Mouse (Mus musculus) forebrain, embryonic 11.5 days (tissue): ENCODE data around the gene Gm44502. TPM values are rescaled to one million over a fixed set of nuclear protein-coding genes. Genes with fewer than 3 reads are reported as not detected.
A peak's percentile ranks its signal among the peaks of the same experiment; 100 is the strongest.

ENCODE experiments used
- ATAC-seq: fragments of 200-750 bp; cut with Nextera tagmentation; replicated peaks from 2 replicates; pipeline ENCODE4 v1.8.0; 2017; ENCODE audit warnings: moderate TSS enrichment; ENCODE audit not compliant: low FRiP score
- DNase-seq: peaks from one replicate; pipeline ENCODE4 v3.0.0-alpha.2; 2017; ENCODE audit warnings: low spot score
- H3K27ac ChIP-seq: fragments of 300-500 bp; sonication (generic); 2 replicates; pipeline ENCODE4 v1.5.1; 2014; ENCODE audit warnings: low read depth, low read length
- H3K27me3 ChIP-seq: fragments of 300-500 bp; sonication (generic); 2 replicates; pipeline ENCODE4 v1.6.1; 2014; ENCODE audit warnings: mild to moderate bottlenecking, low read length, mixed read lengths; ENCODE audit not compliant: control insufficient read depth, insufficient read depth
- H3K36me3 ChIP-seq: fragments of 300-500 bp; sonication (generic); 2 replicates; pipeline ENCODE4 v1.6.1; 2014; ENCODE audit warnings: mild to moderate bottlenecking, low read length, moderate library complexity, mixed read lengths; ENCODE audit not compliant: control insufficient read depth, insufficient read depth
- H3K4me1 ChIP-seq: fragments of 300-500 bp; sonication (generic); replicated peaks from 2 replicates; pipeline ENCODE4 v1.6.1; 2014; ENCODE audit warnings: low read length, mixed read lengths; ENCODE audit not compliant: control insufficient read depth, insufficient read depth
- H3K4me2 ChIP-seq: fragments of 300-500 bp; sonication (generic); 2 replicates; pipeline ENCODE4 v1.6.1; 2014; ENCODE audit warnings: low read depth, mild to moderate bottlenecking, low read length, moderate library complexity, mixed read lengths; ENCODE audit not compliant: severe bottlenecking
- H3K4me3 ChIP-seq: fragments of 300-500 bp; sonication (generic); 2 replicates; pipeline ENCODE4 v1.5.1; 2014; ENCODE audit warnings: low read depth, low read length
- H3K9ac ChIP-seq: fragments of 300-500 bp; sonication (generic); 2 replicates; pipeline ENCODE4 v1.6.1; 2014; ENCODE audit warnings: low read length
- H3K9me3 ChIP-seq: fragments of 300-500 bp; sonication (generic); 2 replicates; pipeline ENCODE4 v1.6.1; 2016; ENCODE audit warnings: low read length, mixed read lengths; ENCODE audit not compliant: control insufficient read depth
- WGBS: fragments of 180-500 bp; shearing (Covaris S2); extraction: QIAGEN DNeasy Blood & Tissue Kit; methylation state at CpG from one replicate; pipeline ENCODE4 v1.1.7; 2014; 5-methylcytosine and 5-hydroxymethylcytosine counted together
- polyA plus RNA-seq: library from polyadenylated mRNA; unstranded; fragments of >200 nt; fragmentation: Nextera tagmentation; extraction: Ambion mirVana; gene quantifications from 2 replicates; pipeline ENCODE4 v1.2.1, GENCODE M21; 2014

Gm44502 gene
- polyA plus RNA-seq, 1 experiment from 2014 or later, result not detected

DNA sequence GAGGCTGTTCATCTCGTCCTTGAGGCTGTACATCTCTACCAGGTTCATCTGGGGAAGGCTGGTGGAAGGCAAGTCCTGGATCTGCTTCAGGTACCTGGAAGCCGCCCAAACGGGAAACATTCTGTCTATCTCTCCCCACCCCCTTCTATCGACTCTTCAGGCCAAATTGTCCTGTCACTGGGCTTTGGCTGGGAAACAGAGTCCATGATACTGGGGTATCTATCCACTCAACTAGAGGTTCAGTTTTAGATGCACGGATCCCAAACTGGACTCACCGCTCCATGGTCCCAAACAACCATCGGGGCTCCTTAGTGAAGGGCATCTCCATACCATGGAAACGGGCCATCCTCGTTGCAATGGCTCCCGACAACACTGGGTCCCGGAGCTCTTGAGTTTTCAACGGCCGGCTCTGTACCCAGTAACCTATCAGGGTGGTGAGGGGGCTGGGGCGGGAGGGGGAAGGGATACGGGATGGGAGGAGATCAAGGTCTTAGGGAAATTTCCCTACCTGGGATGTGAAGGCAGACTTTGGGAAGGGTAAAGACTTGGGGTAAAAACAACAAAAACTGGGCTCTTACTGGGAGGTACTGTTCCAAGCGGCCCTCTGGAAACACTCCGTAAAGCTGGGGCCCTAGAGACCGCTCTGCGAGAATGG lies 1.2 kb downstream of the Gm44502 start:
- H3K27me3 ChIP-seq, result no peaks in the 10 kb centered on the region
- H3K9ac ChIP-seq, result peak overlapping the region; percentile 79
- WGBS, result 80% methylated on average over 19 of the region's 19 CpGs
- H3K4me1 ChIP-seq, result peaks cover 8% of the 10 kb centered on the region; the same call in 1 of the 2 replicates
- H3K27ac ChIP-seq, result no peak overlapping the region
- ATAC-seq (no peak), DNase-seq (no peak)
- no peaks in the 10 kb centered on the region for H3K9me3 ChIP-seq
- peak overlapping the region; percentile 79 for H3K4me3 ChIP-seq
- peak overlapping the region; percentile 93 for H3K4me2 ChIP-seq
- H3K36me3 ChIP-seq, result no peaks in the 10 kb centered on the region; the same call in 1 of the 2 replicates

DNA sequence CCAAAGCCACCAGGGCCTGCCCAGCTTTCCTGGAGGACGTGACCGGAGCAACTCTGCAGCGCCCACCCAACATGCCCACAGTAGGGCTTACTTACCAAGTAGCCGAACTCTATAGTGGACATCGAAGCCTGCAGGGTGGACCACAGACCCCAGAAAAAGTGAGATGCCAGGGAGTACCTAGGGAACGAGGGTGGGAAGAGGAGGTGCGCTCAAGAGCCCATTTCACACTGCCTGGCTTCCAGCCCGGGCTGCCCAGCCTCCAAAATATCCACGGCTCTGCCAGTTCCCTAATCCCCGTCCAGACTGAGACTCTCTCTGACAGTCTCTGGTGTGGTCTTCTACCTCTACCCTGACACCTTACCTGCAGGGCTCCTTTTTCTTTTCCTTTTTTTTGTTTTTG lies 2.8 kb downstream of the Gm44502 start:
- Histone ChIP-seq H3K27me3 (no peaks in the 10 kb centered on the region), H3K9me3 (no peaks in the 10 kb centered on the region), H3K4me3 (no peak overlapping the region), H3K4me1 (peaks cover 8% of the 10 kb centered on the region; the same call in 1 of the 2 replicates), H3K4me2 (no peak overlapping the region), H3K36me3 (no peaks in the 10 kb centered on the region; the same call in 1 of the 2 replicates), H3K27ac (no peak overlapping the region), H3K9ac (no peak overlapping the region)
- ATAC-seq (no peak), DNase-seq (no peak)
- WGBS, result 92% methylated on average over 10 of the region's 10 CpGs

DNA sequence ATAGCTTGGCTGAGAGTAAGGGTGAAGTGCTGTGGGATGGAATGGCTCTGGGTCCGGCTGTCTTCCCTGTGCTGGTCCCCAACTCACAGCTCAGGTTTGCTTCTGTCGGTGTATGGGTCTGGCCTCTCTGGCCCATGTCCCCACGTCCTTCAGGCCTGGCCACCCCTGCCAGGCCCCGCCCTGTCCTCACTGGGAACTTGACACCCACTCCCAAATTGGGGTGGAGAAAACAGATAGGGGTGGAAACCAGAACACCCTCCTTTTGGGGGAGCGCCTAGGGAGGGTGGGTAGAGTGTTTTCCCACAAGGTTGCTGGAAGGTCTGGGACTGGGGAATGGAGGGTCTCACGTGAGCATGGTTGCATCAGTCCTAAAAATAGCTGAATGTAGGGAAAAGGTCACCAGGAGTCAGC lies 3.8 kb downstream of the Gm44502 start, which contains the start of gene Cpt1b:
Gene Cpt1b (minus strand): TSS at position 153 of the 411 bp plus-strand sequence.
- Histone ChIP-seq H3K36me3 (no peaks in the 10 kb centered on the region; the same call in 1 of the 2 replicates), H3K9ac (no peak within 1 kb of the TSS), H3K9me3 (no peaks in the 10 kb centered on the region), H3K27me3 (no peaks in the 10 kb centered on the region), H3K4me3 (no peak within 1 kb of the TSS), H3K27ac (no peak within 1 kb of the TSS), H3K4me1 (peaks cover 8% of the 10 kb centered on the region; the same call in 1 of the 2 replicates), H3K4me2 (no peak within 1 kb of the TSS)
- 30% methylated on average over 6 of the region's 6 CpGs for WGBS
- DNase-seq (no peak), ATAC-seq (no peak)

DNA sequence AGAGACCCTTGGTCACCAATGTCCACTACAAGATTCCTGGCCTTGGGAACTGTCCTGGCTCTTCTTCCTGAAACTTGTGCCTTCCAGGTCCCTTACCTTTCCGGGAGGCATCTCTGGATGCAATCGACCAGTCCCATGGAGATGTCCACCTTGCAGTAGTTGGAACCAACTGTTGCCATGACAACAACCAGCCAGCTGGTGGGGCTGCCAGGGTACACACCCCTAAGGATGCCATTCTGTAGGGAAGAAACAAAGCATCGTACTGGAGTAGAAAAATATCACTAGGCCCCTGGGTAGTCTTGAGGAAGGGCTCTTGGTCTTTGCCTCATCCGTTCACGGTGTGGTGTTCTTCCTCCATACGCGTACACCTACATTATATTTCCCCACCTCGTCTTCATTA lies 4.9 kb downstream of the Gm44502 start:
- H3K36me3 ChIP-seq, result no peaks in the 10 kb centered on the region; the same call in 1 of the 2 replicates
- ATAC-seq, result no peak

DNA sequence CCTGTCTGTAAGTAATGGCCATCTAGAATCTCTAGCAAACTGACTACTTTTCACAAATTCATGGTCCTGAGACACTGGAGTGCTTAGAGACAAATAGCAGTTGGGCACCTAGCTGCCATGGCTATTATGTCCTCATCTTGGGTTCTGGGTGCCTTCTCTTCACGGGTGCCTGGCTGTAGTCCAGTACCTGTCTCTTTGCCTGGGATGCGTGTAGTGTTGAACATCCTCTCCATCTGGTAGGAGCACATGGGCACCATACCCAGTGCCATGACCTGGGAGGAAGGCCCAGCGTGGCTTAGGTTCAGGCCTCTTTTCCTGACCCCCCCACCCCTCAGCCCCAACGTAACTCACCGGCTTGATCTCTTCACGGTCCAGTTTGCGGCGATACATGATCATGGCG lies 7.6 kb downstream of the Gm44502 start:
- Histone ChIP-seq H3K9me3 (no peaks in the 10 kb centered on the region), H3K27me3 (no peaks in the 10 kb centered on the region), H3K4me2 (no peak overlapping the region), H3K27ac (no peak overlapping the region), H3K9ac (no peak overlapping the region), H3K36me3 (no peaks in the 10 kb centered on the region), H3K4me3 (no peak overlapping the region), H3K4me1 (no peaks in the 10 kb centered on the region)
- 94% methylated on average over 9 of the region's 9 CpGs for WGBS
- DNase-seq (no peak), ATAC-seq (no peak)

More for the DNA sequence above, 4.9 kb downstream of the Gm44502 start:
- Histone ChIP-seq H3K4me1 (peaks cover 8% of the 10 kb centered on the region; the same call in 1 of the 2 replicates), H3K4me3 (no peak overlapping the region), H3K9me3 (no peaks in the 10 kb centered on the region), H3K4me2 (no peak overlapping the region), H3K27ac (no peak overlapping the region), H3K27me3 (no peaks in the 10 kb centered on the region), H3K9ac (no peak overlapping the region)
- WGBS, result 87% methylated on average over 8 of the region's 8 CpGs
- no peak for DNase-seq

DNA sequence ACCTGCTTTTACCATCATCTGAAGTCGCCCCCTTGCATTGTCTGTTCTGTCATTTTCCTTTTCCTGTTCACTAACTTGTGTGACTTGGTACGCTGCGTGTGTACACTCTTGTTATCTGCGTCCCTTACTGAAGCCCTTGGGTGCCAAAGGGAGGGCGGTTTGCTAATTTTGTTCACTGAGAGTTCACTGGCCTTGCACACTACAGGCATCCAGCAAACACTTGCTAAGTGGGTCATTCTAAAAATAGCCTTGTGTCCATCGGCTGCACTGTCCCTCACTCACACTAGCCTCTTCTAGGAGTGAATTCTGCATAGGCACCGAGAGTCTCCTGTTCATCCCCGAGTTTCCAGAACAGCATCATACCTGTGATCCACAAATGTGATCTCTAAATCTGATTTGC lies 14.2 kb downstream of the Gm44502 start:
- Histone ChIP-seq H3K9me3 (no peaks in the 10 kb centered on the region), H3K4me1 (no peaks in the 10 kb centered on the region), H3K4me3 (no peak overlapping the region), H3K9ac (no peak overlapping the region), H3K4me2 (no peak overlapping the region), H3K27ac (no peak overlapping the region), H3K36me3 (no peaks in the 10 kb centered on the region), H3K27me3 (no peaks in the 10 kb centered on the region)
- 93% methylated on average over 8 of the region's 8 CpGs for WGBS
- no peak for ATAC-seq
- no peak for DNase-seq

DNA sequence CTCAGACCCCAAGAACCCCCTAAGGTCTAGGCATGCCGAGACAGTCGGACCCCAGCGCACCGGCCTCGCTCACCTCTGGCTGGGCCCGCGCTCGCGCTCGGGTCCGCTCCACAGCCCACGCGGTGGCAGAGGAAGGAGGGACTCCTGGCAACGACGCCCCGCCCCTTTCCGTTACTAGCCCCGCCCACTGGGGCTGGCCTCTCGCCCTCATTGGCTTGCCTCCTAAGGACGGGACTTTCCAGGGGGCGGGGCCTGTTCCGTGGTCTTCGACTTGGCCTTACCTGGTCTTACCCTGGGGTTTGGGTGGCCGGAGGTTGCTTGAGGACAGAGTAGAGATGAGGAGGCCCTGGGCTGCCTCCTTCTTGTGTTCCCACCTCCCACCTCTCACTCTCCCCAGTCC lies 19.4 kb downstream of the Gm44502 start, which contains the start of gene Syce3:
Gene Syce3 (minus strand): TSS at position 386 of the 400 bp plus-strand sequence.
- Histone ChIP-seq H3K27ac (no peak within 1 kb of the TSS), H3K4me1 (no peaks in the 10 kb centered on the region), H3K9me3 (peaks cover 3% of the 10 kb centered on the region; the same call in 1 of the 2 replicates), H3K4me2 (no peak within 1 kb of the TSS), H3K36me3 (no peaks in the 10 kb centered on the region), H3K27me3 (no peaks in the 10 kb centered on the region), H3K9ac (no peak within 1 kb of the TSS), H3K4me3 (no peak within 1 kb of the TSS)
- 92% methylated on average over 24 of the region's 24 CpGs for WGBS
- no peak for DNase-seq
- no peak for ATAC-seq

DNA sequence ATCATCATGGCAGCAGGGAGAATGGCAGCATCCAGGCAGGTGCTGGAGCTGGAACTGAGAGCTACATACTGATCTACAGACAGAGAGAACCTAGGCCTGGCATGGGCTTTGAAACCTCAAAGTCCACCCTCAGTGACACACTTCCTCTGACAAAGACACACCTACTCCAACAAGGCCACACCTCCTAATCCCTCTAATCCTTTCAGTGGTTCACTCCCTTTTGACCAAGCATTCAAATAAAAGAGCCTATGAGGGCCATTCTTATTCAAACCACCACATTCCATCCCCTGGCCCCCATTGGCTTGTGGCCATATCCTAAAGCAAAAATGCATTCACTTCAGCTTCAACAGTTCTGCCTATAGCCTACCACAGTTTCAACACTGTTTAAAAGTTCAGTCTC lies 22.8 kb downstream of the Gm44502 start:
- Histone ChIP-seq H3K27ac (no peak overlapping the region), H3K4me1 (no peaks in the 10 kb centered on the region), H3K27me3 (no peaks in the 10 kb centered on the region), H3K4me2 (no peak overlapping the region), H3K4me3 (no peak overlapping the region), H3K36me3 (no peaks in the 10 kb centered on the region), H3K9me3 (peaks cover 3% of the 10 kb centered on the region; the same call in 1 of the 2 replicates), H3K9ac (no peak overlapping the region)
- ATAC-seq (no peak), DNase-seq (no peak)
